Mouse (Mus musculus): ENCODE results near the gene Neurl3. TPM values are rescaled to one million over a fixed set of nuclear protein-coding genes. Genes with fewer than 3 reads are reported as not detected.
A peak's percentile ranks its signal among the peaks of the same experiment; 100 is the strongest.

Neurl3 gene
- polyA plus RNA-seq, 1 experiment, result 2.5 TPM

DNA sequence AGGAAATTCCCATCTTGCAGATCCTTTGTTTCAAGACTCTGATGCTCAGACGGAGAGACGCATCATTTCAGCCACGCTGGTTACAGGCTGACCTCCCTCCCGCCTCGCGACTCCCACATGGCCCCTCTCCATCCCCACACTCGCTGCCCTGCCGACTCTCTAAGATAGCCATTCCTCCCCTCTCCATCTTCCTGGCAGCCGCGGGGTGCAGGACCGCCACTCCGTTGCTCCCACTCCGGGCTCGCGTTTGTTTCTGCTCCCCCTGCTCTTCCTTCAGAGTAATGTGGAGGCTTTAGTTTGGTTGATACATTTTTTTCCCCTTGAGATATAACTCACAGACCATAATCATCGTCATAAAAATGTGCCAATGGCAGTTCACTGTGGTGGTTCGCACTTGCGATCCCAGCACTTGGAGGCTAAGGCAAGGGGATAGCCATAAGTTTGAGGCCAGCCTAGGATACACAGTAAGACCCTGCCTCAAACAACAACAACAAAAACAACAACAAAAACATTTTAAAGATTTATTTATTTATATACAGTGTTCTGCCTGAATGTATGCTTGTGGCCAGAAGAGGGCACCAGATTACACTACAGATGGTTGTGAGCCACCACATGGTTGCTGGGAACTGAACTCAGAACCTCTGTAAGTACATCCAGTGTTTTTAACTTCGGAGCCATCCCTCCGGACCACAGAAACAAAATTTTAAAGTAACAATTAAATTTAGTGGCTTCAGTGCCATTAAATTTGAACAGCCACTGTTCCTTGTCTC, 18.4 kb downstream of the Neurl3 start:
- Histone ChIP-seq H3K4me1 (ENCODE audit: control insufficient read depth, insufficient read depth, insufficient read length, low read length) (no peaks in the 10 kb centered on the region), H3K27ac (replicated peaks; ENCODE audit: low read depth, low read length) (peak overlapping the region; percentile 66; the same call in 1 of the 2 replicates), H3K4me3 (ENCODE audit: insufficient read depth, low read depth, low read length) (no peak overlapping the region)

DNA sequence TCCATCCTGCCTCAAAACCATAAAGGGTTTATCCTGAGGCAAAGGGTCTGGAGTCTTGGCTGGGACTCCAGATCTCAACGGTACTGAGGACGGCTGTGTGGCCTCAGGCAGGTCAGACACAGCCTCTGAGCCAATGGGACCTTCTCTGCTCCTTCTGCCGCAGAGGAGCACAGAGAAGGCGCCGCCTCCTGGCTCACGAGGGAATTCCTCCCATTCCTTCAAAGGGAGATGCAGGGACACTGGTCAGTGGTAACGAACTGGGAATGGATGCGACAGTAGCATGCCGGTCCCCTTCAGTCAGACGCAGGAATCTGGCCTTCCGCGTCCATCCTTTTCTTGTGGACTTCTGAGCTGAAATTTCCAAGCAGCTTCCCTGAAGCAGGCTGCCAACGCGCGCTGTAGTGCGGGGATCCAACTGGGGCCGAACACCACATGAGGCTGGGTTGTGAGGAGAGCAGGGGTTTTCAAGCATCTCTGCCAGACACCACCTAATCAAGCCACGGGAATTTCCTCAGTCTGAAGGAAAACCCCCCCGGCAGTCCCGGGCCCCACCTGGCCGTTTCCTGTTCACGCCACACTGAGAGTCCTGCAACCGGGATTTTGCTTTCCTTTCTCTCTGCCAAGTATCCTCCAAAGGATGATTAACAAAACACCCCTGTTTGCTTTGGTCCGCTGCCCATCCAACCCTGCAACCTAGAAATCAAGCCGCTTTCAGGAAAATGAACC, 19.7 kb downstream of the Neurl3 start:
- Histone ChIP-seq H3K4me3 (ENCODE audit: insufficient read depth, low read depth, low read length) (peak overlapping the region; percentile 37), H3K4me1 (ENCODE audit: control insufficient read depth, insufficient read depth, insufficient read length, low read length) (no peaks in the 10 kb centered on the region), H3K27ac (replicated peaks; ENCODE audit: low read depth, low read length) (peak overlapping the region; percentile 61)

DNA sequence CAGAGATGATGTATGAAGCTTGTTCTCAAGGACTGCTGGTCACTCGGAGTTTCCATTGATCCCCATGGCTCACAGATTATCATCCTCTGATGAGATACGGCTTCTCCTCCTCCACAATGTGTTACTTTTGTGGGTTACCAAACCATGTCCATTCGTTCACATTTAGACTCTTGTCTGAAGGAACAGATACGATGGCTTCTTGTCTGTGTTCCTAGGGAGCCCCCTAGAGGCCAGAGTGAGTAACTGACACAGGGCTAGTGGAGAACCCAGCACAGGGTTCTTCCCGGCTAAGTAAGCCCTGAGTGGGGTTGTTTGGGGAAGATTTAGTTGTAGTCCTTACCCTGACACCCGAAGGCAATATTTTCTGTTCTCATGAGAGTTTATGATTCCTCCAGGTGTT, 21.7 kb downstream of the Neurl3 start:
- Histone ChIP-seq H3K4me3 (ENCODE audit: insufficient read depth, low read depth, low read length) (no peak overlapping the region), H3K4me1 (ENCODE audit: control insufficient read depth, insufficient read depth, insufficient read length, low read length) (no peaks in the 10 kb centered on the region), H3K27ac (replicated peaks; ENCODE audit: low read depth, low read length) (no peak overlapping the region)

DNA sequence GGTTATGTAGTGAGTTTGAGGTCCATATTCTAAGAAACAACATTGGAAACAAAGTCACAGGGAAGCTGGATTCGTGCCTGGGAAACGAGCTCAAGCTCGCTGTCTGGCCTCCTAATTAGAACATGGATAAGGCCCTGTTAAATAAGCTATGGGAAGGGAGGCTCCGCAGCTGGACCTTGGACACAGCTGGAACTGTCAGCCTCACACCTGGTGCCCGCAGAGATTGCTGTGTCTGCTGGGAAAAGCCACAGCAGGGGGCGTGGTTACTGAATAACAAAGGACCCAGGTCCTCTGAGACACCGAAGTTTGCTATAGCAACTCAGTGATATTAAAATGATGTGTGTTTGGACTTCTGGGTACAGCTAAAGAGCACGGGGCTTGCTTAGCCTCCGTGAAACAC, 23.1 kb downstream of the Neurl3 start:
- H3K4me1 ChIP-seq (ENCODE audit: control insufficient read depth, insufficient read depth, insufficient read length, low read length), result no peaks in the 10 kb centered on the region
- no peak overlapping the region for H3K4me3 ChIP-seq (ENCODE audit: insufficient read depth, low read depth, low read length)
- H3K27ac ChIP-seq (replicated peaks; ENCODE audit: low read depth, low read length), result no peak overlapping the region

DNA sequence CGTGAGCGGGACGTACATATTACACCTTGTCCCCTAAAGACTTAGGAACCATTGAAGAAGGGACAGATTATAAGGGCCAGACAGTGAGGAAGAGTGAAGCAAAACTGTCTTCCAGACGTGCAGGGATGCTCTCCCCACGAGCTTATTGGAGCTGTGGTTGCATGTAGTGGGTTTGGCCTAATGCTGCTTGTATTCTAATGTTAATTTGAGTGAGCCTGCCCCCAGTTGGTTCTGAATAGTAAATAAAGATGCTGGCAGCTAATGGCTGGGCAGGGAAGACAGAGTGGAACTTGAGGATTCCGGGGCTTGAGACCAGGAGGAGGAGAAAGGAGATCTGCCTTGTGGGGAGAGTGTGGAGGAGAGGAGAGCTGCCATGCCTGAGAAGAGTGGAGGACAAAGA, 27.8 kb downstream of the Neurl3 start:
- Histone ChIP-seq H3K4me1 (ENCODE audit: control insufficient read depth, insufficient read depth, insufficient read length, low read length) (peaks cover 7% of the 10 kb centered on the region; the same call in 1 of the 2 replicates), H3K4me3 (ENCODE audit: insufficient read depth, low read depth, low read length) (no peak overlapping the region), H3K27ac (replicated peaks; ENCODE audit: low read depth, low read length) (no peak overlapping the region)

DNA sequence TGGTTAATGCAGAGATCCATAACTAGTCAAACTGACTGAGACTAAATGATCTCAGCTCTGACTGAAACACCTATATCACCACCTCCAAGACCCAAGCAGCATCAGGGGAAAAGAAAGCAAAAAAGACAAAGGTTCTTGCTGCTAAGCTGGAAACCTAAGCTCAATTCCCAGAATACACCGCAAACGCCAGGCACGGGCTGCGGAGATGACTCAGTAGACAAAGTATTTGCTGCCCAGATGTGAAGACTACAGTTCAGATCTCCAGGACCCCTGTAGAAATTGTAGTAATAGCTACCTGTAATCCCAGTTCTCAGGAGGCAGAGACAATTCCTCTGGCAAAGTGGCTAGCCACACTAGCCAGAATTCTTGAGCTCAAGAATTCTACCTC, 29.7 kb downstream of the Neurl3 start:
- Histone ChIP-seq H3K4me1 (ENCODE audit: control insufficient read depth, insufficient read depth, insufficient read length, low read length) (peaks cover 7% of the 10 kb centered on the region; the same call in 1 of the 2 replicates), H3K4me3 (ENCODE audit: insufficient read depth, low read depth, low read length) (no peak overlapping the region), H3K27ac (replicated peaks; ENCODE audit: low read depth, low read length) (no peak overlapping the region)

DNA sequence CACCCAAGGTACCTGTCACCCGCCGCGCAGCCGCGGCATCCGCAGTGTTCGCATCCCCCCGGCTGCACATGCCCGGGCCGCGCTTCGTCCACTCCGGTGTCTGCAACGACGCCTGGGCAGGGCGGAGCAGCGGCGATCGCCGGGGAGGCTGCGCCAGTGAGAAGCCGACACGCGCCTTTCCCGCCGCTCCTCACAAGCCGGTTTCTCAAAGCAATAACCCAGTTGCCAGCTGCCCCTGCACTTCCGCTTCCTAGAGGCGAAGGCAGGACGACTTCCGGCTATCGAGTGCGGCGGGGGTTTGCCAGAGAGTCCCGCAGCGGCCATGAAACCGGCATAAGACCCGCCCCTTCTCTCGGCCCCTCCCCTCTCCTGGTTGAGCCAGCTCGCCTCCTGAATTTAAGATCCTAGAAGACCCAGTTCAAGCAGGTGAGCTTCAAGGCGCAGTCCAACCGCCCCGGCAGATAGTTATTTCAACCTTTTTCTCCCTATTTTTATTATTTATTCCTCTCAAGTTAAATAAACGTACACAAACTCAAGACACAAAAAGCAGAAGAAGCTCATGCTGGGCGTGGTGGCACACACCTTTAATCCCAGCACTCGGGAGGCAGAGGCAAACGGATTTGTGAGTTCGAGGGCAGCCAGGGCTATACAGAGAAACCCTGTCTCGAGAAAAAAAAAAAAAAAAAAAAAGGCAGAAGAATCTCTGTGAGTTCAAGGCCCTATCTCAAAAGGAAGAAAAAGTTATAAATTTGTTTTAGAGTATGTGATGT, 30.2 kb downstream of the Neurl3 start, which contains the start of gene Uggt1:
Gene Uggt1, minus strand, starts transcription at position 663 of the 770 bp plus-strand sequence.
- peaks cover 7% of the 10 kb centered on the region; the same call in 1 of the 2 replicates for H3K4me1 ChIP-seq (ENCODE audit: control insufficient read depth, insufficient read depth, insufficient read length, low read length)
- H3K27ac ChIP-seq (replicated peaks; ENCODE audit: low read depth, low read length), result 0 out of 2 replicates have a peak within 1 kb of the TSS, but pooled peaks have one; percentile 3
- peak within 1 kb of the TSS; percentile 81 for H3K4me3 ChIP-seq (ENCODE audit: insufficient read depth, low read depth, low read length)

DNA sequence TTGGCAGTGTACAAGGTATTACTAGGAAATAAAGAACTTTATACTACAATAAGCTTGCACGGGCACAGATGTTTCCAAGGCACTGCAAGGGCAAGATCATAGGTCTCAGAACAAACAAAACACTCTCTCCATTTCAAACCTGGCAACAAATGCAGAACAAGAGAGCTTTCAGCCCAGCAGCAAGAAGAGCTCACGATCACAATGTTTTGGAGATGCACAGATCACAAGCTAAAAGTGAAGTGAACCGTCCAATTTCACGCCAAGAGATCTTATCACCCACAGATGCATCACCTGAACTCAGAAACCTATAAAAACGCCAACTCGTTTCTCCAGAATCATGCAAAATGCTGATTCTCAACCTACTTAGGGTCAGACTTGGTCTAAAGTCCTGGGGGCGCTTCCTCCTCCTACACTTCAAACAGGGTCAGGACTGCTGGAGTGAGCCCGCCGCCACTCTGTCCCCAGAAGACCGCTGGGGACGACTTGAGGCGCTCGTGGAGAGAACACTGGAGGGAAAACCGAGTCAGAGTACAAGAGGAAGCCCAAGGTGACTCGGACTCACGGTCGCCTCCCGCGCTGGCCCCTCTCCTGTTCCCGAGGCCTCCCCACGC, 30.9 kb downstream of the Neurl3 start:
- H3K27ac ChIP-seq (replicated peaks; ENCODE audit: low read depth, low read length), result 0 out of 2 replicates have a peak overlapping the region, but pooled peaks have one; percentile 3
- H3K4me1 ChIP-seq (ENCODE audit: control insufficient read depth, insufficient read depth, insufficient read length, low read length), result peaks cover 7% of the 10 kb centered on the region; the same call in 1 of the 2 replicates
- peak overlapping the region; percentile 81 for H3K4me3 ChIP-seq (ENCODE audit: insufficient read depth, low read depth, low read length)

DNA sequence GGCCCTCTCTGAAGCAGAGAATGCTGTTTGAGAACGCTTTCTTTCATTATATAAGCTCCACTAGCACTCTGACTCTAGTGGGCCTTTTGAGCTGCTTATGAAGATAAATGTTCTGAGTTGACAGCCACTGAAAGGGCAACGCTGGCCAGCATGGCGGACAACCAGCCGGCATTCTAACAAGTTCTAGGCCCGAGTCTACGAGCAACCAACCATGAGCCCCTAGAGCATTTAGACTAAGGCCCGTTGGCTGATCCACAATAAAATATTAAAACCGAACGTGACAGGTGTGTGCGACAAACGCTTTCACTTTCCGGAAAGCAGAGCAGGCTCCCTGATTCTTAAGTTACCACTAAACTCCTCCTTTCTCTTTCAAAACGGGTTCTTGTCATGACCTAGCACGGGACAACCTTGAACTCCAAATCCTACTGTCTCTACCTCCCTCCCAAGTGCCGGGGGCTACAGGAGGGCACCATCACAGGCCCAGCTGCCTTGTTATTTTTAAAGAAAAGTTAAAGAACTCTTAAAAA, 32.5 kb downstream of the Neurl3 start:
- H3K4me1 ChIP-seq (ENCODE audit: control insufficient read depth, insufficient read depth, insufficient read length, low read length), result peaks cover 7% of the 10 kb centered on the region; the same call in 1 of the 2 replicates
- no peak overlapping the region for H3K27ac ChIP-seq (replicated peaks; ENCODE audit: low read depth, low read length)
- H3K4me3 ChIP-seq (ENCODE audit: insufficient read depth, low read depth, low read length), result no peak overlapping the region

DNA sequence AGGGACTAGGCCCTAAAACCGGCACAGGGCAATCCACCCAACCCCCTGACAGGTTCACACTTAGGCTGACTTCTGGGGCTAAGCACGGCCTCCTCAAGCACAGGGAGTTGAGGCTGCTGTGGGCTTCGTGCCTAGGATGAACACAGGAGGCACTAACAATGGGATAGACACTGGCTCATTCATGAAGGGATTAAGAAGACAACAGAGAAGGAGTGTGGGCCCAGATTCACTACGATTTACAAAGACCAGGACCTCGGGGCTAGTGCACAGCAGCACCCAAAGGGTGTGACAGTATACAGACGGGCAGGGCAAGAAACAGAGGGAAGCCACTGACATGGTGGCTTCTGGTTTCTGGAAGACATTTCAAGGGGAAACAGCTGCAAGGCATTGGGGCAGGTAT, 34.3 kb downstream of the Neurl3 start:
- no peak overlapping the region for H3K27ac ChIP-seq (replicated peaks; ENCODE audit: low read depth, low read length)
- peaks cover 7% of the 10 kb centered on the region; the same call in 1 of the 2 replicates for H3K4me1 ChIP-seq (ENCODE audit: control insufficient read depth, insufficient read depth, insufficient read length, low read length)
- H3K4me3 ChIP-seq (ENCODE audit: insufficient read depth, low read depth, low read length), result no peak overlapping the region

DNA sequence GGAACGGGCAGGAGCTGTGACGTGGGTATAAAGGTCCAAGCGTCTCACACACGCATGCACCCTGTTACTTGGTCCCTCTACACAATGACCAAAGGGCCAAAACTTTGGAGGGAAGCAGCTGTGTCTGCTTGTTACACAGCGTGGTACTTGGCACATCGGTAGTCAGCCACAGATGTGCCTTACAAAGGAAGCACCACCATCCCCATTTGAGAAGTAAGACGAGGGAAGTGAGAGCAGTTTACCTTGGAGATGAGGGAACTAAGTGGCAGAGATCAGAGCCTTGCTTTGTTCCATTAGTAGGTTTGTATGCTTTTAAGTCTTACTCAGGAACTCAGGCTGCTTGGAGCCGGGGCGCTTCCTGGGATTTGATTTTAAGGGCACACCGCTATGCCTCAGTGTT, 35.1 kb downstream of the Neurl3 start:
- Histone ChIP-seq H3K4me3 (ENCODE audit: insufficient read depth, low read depth, low read length) (no peak overlapping the region), H3K4me1 (ENCODE audit: control insufficient read depth, insufficient read depth, insufficient read length, low read length) (peaks cover 7% of the 10 kb centered on the region; the same call in 1 of the 2 replicates), H3K27ac (replicated peaks; ENCODE audit: low read depth, low read length) (no peak overlapping the region)

DNA sequence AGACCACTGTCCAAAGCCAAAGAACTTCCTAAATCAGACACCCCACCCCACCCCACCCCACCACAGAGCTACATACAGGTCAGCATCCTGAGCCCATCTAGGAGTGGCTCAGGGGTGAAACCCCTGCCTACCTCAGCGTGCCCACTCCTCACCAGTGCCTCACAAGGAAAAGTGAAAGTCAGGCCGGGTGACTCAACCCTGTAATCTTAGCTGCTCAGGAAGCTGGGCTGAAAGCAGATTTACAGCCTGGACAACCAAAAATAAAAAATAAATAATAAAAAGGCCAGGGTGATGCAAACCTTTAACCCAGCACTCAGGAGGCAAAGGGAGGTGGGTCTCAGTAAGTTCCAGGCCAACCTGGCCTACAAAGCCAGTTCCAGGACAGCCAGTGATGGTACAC, 38.6 kb downstream of the Neurl3 start:
- Histone ChIP-seq H3K4me3 (ENCODE audit: insufficient read depth, low read depth, low read length) (no peak overlapping the region), H3K4me1 (ENCODE audit: control insufficient read depth, insufficient read depth, insufficient read length, low read length) (no peaks in the 10 kb centered on the region), H3K27ac (replicated peaks; ENCODE audit: low read depth, low read length) (no peak overlapping the region)

DNA sequence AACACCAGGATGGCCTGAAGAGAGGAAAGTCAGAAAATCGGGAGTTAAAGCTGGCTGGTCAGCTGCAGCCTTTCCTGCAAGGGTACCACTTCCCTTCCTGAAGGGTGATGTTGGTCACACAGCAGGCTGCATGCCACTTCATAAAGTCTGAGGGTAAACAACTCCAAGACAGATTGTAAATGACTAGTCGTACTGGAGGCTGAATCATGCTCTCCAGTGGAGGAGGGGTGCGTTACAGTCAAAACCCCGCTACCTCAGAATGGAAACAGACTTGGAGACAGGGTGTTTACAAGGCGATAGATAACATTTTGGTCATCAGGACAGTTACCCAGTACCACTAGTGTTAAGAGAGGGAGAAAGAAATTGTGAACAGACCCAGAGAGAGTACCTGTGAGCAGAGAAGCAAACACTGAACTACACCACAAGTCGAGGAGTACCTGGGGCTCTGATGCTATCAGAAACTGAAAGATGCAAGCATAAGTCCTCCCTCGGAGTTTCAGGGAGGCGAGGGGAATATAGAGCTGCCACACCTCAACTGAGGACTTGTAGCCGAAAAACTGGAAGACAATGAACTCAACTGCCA, 39.3 kb downstream of the Neurl3 start:
- Histone ChIP-seq H3K4me3 (ENCODE audit: insufficient read depth, low read depth, low read length) (no peak overlapping the region), H3K27ac (replicated peaks; ENCODE audit: low read depth, low read length) (no peak overlapping the region), H3K4me1 (ENCODE audit: control insufficient read depth, insufficient read depth, insufficient read length, low read length) (no peaks in the 10 kb centered on the region)

DNA sequence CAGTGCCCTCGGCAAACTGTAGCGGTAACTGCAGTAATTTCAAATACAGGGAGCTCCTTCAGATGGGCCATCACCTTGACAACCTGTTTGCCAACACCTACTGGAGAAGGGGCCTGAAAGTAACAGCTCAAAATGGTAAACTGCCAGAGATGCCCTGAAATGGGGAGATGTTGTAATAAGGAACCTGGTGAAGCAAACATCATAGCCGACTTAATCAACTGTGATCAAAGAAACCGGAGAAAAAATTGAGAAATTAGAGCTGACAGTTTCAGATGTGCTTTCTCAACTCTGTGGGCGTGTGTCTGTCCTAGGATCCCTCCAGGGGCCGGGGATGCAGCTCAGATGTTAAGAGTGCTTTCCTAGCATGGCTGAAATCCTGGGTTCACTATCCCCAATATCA, 41.3 kb downstream of the Neurl3 start:
- Histone ChIP-seq H3K4me3 (ENCODE audit: insufficient read depth, low read depth, low read length) (no peak overlapping the region), H3K27ac (replicated peaks; ENCODE audit: low read depth, low read length) (no peak overlapping the region), H3K4me1 (ENCODE audit: control insufficient read depth, insufficient read depth, insufficient read length, low read length) (no peaks in the 10 kb centered on the region)

Measured in brown adipose tissue, adult 24 weeks (tissue).